Mouse (Mus musculus) myocyte (in vitro differentiated cells): Measurements from ENCODE around the gene Grk4.

Experiments used
- MAX ChIP-seq: IDR thresholded peaks from one replicate; pipeline ENCODE4 v1.6.1; 2011; ENCODE audit warnings: low read depth, mild to moderate bottlenecking, control low read depth
- MYOD1 ChIP-seq, 3 experiments: IDR thresholded peaks; one replicate each; pipeline ENCODE4 v1.6.1; 2011; ENCODE audit warnings: control low read depth in 2 of 3, low read depth in 2 of 3, mild to moderate bottlenecking in 2 of 3, moderate library complexity in 1 of 3; ENCODE audit not compliant: insufficient read length in 2 of 3, control insufficient read depth in 1 of 3
- TCF3 ChIP-seq: IDR thresholded peaks from one replicate; pipeline ENCODE4 v1.6.1; 2011; ENCODE audit warnings: low read depth, control low read depth; ENCODE audit not compliant: insufficient read length

DNA sequence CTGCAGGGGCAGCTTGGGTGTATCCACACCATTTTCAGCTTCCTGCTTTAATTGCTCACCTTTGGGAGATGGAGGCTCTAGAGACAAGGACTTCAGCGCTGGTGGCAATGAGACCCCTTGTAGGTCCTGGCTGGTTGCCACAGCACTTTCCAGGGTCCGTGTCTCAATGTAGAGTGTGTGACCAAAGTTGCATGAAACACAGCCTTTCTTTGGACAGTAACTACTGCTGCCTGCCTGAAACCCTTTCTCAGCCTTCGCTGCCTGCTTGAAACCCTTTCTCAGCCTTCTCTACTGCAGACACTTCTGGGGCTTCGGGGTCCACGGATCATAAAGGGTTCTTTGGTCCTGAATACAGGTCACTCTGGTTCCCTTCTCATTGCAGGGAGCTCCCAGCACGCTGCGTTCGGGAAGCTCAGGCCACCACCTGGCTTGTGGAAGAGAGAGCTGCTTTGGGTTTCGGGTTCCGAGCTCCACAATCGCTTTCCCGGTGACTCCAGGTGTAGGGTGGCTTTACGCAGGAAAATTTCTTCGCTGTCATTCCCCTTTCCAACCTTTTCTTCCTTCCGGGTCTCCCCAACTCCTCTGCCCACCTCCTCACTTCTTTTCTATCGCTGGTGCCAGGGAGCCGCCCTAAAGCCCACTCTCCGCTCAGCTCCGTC lies 100.8 kb downstream of the Grk4 start:
- TF ChIP-seq MYOD1 (IDR thresholded peaks at IDR 0.05; ENCODE audit: control insufficient read depth in 1 of 3, insufficient read length in 2 of 3, low read depth in 2 of 3) (no peak), MAX (no peak), TCF3 (no peak)
